Mouse (Mus musculus): ENCODE results near the gene Igsf3.

Gene Igsf3

DNA sequence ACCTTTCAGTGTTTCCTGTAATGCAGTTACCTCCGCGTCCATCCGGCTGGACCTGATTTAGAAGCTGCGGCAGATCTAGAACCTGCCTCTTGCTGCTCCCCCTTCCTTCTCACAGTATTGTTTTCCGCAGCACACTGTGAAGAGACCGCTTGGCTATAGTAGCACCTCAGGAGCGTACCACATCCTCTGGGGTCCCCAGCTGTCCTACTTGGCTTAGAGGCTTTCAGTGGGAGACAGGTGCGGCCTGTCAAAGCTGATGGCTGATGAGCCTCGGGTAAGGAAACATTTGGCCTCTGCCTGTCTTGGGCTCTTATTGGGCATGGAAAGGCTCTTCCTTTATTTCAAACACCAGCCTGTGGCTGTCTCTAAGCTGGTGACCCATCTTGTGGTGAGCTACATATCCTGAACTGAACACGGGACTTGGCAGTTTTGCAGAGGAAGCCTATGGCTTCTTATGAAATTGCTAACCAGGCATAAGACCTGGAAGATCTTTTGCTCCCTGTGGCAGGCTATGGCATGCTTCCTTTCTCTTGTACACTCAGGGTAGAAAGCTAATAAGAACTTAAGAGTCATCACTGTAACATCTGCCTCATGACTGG lies 120.6 kb downstream of the Igsf3 start:
- ATAC-seq (ENCODE audit: insufficient number of reproducible peaks, low FRiP score, low TSS enrichment): no peak

DNA sequence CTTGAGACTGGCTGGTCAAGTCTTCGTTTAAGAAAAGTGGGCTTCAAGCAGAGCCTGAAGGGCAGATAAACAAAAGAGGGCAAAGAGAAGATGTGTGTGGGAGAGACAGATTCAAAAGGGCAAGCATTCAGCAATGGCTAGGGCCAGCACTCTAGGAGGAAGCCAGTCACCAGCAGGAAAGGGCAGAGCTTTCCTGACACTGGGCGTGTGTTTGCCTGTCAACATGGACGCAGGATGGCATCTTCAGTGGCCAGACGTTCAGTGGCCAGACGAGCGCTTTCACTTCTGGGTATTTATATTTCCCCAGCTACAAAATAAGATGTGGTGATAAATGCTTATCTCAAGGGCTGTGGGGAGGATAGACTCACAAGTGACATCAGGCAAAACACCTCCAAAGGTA lies 123.0 kb downstream of the Igsf3 start:
- ATAC-seq (ENCODE audit: insufficient number of reproducible peaks, low FRiP score, low TSS enrichment): no peak

DNA sequence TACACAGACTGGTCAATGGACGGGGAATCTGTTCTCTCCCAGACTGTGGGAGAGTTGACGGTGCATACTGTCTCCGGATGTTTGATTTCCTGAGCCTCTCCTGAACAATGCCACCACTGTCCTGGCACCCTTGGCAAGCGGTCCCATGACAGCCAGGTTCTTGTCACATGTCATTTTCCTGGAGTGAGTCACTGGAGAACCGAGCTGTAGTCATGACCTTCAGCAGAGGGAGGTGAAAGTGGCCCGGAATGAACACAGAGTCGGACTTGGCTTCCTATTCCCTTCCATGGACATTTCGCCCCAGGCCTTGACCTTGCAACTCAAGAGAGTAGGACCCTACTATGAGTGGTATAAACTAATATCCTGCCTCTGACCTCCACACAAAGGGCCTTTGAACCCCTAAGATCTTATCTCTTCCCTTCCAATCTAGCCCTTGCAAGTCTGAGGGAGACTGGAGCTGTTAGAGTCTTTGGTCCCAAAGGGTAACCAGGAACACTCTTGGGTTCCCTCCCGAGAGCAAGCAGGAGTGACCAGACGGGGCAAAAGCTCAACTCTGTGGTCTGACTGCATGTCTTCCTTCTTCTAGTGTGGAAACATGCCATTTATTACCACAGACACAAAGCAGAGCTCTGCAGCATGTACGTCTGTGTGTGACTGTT lies 123.6 kb downstream of the Igsf3 start:
- ATAC-seq (ENCODE audit: insufficient number of reproducible peaks, low FRiP score, low TSS enrichment): no peak

DNA sequence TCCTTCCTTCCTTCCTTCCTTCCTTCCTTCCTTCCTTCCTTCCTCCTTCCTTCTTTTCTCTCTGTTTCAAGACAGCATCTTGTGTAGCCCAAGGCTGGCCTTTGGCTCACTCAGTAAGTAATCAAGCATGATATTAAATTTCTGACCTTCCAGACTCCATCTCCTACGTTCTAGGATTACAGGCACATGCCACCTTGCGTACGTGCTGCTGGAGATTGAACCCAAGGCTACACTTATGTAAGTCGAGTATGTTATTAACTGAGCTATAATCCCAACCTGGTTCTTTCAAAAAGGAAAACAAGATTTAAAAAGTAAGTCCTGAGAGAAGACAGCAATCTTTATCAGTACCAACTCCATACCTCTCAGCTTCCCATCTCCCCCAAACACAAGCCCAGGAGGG lies 124.7 kb downstream of the Igsf3 start:
- ATAC-seq (ENCODE audit: insufficient number of reproducible peaks, low FRiP score, low TSS enrichment): no peak

DNA sequence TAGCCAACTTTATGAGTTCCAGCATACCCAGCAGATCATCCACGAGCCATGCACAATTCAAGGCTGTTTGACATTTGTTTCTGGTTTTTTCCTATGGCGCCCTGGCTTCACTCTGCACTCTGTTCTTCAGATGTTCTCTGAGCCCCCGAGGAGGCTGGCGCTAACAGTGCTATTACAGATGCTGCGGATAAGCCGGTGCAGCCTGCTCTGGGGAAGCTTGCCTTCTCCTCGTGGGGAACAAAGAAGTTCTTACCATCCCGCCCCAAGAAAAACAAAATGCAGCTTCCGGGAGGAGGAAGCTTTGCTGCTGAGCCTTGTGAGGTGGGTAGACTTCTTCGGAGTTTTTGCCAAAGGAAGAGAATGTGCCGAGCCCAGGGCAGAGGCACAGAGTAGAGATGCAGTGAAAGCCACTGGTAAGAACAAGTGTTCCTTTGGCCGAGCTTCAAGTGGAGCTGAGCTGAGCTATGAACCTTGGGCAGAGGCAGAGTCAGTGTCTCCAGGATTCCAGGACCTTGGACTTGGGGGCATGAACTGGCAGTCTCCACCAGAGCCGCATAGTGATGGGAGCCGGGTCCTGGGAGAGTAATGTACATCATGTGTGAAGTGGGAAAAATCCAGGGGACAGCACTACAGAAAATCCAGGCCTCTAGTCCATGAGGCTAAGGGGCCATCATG lies 125.3 kb downstream of the Igsf3 start:
- ATAC-seq (ENCODE audit: insufficient number of reproducible peaks, low FRiP score, low TSS enrichment): no peak

DNA sequence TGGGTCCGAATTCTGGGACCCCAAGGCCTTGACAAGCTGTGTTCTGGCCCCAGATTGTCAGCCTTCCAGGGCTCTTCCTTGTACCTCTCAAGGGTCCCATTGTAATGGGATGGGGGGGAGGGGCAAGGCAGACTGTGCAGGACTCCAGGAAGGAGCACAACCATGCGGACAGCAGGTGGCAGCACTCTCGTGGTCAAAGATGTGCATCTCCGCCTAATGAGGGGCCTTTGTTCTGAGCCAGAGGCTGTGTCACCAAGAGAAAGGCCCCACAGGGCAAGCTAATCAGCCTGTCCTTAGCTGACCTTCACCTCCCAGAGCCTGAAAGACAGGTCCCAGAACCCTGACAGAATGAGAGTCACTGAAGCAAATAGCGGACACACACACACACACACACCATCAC lies 129.3 kb downstream of the Igsf3 start:
- ATAC-seq (ENCODE audit: insufficient number of reproducible peaks, low FRiP score, low TSS enrichment): peak; percentile 69

DNA sequence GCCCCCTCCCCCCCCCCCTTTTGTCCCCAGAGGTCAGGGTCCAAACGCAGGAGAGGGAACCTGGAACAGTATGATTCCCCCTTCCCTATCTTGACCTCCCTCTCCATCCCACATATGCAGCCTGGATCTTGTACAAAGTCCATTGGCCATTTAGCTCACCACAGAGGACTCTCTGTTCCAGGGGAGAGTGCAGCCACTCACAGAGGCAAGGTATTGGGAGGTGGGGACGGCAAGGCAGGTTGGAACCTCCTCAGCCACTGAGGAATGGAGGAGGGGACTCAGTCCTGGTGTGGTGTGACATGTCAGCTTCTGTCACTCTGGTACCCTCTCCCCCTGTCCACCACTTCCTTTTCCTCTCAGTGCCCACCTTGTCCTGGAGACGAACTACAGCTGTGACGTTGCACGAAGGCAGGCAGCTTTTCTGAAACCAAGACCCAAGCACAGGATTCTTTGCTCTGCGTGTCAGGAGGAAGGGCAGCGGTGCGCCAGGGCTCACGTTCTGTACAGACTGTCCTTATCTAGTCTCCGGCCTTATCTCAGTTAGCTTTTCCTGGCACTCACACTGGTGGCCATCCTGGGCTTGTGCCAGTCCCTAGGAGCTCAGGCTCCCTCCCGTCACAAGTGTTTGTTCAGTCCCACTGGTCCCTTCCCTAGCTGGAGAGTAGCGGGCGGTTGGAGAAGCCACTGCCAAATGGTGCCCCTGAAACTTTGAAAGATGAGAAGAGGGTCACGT lies 130.3 kb downstream of the Igsf3 start:
- ATAC-seq (ENCODE audit: insufficient number of reproducible peaks, low FRiP score, low TSS enrichment): no peak

DNA sequence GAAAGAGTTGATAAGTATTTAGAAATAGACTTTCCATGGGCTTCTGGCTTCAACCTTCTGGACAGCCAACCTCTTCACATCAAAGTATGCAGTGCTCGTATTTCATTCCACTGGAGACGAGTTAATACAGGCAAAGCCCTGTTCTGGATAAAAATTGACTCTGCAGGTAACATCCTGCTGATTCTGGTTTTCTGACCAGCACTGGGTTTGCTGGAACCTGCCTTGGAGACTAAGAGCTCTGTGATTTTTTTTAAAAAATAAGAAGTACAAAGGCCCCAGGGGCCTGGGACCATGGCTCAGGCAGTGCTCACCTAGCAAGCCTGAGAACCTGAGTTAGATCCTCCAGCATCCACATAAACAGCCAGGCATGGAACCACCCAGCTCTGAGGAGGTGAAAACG lies 130.9 kb downstream of the Igsf3 start:
- no peak for ATAC-seq (ENCODE audit: insufficient number of reproducible peaks, low FRiP score, low TSS enrichment)

DNA sequence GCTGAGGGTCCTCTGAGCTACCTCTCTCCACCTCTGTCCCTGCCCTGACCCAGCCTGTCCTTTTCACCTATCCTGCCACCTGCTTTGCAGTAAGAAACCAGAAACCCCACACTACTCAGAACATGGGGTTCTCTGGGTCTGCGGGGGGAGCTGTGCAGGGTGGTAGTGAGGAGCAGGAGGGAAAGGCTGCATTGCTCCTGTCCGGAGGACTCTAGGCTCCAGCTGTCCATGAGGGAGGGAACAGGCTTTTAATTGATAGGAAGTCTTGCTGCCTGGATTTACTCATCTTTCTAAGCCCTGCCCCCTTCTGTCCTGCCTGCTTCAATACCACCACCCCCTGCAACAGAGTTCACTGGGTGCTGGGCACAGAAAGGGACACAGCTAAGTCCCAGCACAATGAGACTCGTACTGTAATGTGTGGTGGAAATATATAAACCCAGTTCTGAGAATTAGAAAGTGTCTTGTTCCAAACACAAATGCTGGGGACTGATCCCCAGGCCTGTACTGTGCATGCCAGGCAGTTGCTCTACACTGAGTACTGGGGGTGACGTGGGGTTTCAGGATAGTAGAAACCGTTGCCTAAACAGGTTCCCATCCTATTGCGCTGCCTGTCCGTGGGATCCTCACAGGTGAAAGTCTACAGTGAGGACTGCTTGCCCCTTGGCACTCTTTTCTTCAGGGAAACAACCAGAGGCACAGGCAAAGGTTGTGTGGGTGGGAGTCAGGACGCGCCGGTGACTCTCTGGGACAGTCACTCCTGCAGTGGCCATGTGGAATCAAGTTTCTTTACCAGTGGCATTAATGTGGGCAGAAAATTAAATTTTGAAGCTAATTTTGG lies 133.0 kb downstream of the Igsf3 start:
- no peak for ATAC-seq (ENCODE audit: insufficient number of reproducible peaks, low FRiP score, low TSS enrichment)

DNA sequence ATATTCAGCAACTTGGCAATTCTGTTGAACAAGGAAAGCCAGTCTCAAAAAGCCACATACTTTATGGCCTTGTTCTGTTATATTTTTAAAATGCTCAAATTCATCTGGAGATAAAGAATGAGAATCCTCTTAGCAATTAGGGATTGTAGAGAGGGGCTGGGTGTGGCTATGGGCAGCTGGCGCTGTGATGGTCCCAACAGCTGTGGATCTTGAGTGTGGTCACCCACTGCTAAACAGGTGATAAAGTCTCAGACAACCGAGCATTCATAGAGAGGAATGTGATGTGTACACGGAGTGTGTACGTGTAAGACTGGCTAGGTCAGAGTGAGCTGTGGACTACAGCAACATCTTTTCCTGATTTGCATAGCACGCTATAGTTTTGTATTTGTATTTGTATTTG lies 133.7 kb downstream of the Igsf3 start:
- no peak for ATAC-seq (ENCODE audit: insufficient number of reproducible peaks, low FRiP score, low TSS enrichment)

Measured in cerebellum, adult (tissue).